Mouse (Mus musculus) forebrain, embryonic 11.5 days (tissue): ENCODE measurements around the gene Alkbh7. TPM values are rescaled to one million over a fixed set of nuclear protein-coding genes. Genes with fewer than 3 reads are reported as not detected.

ENCODE experiments used
- ATAC-seq: fragments of 200-750 bp; cut with Nextera tagmentation; replicated peaks from 2 replicates; pipeline ENCODE4 v1.8.0; 2017; ENCODE audit warnings: moderate TSS enrichment; ENCODE audit not compliant: low FRiP score
- DNase-seq: peaks from one replicate; pipeline ENCODE4 v3.0.0-alpha.2; 2017; ENCODE audit warnings: low spot score
- H3K27ac ChIP-seq: fragments of 300-500 bp; sonication (generic); 2 replicates; pipeline ENCODE4 v1.5.1; 2014; ENCODE audit warnings: low read depth, low read length
- H3K27me3 ChIP-seq: fragments of 300-500 bp; sonication (generic); 2 replicates; pipeline ENCODE4 v1.6.1; 2014; ENCODE audit warnings: mild to moderate bottlenecking, low read length, mixed read lengths; ENCODE audit not compliant: control insufficient read depth, insufficient read depth
- H3K36me3 ChIP-seq: fragments of 300-500 bp; sonication (generic); 2 replicates; pipeline ENCODE4 v1.6.1; 2014; ENCODE audit warnings: mild to moderate bottlenecking, low read length, moderate library complexity, mixed read lengths; ENCODE audit not compliant: control insufficient read depth, insufficient read depth
- H3K4me1 ChIP-seq: fragments of 300-500 bp; sonication (generic); replicated peaks from 2 replicates; pipeline ENCODE4 v1.6.1; 2014; ENCODE audit warnings: low read length, mixed read lengths; ENCODE audit not compliant: control insufficient read depth, insufficient read depth
- H3K4me2 ChIP-seq: fragments of 300-500 bp; sonication (generic); 2 replicates; pipeline ENCODE4 v1.6.1; 2014; ENCODE audit warnings: low read depth, mild to moderate bottlenecking, low read length, moderate library complexity, mixed read lengths; ENCODE audit not compliant: severe bottlenecking
- H3K4me3 ChIP-seq: fragments of 300-500 bp; sonication (generic); 2 replicates; pipeline ENCODE4 v1.5.1; 2014; ENCODE audit warnings: low read depth, low read length
- H3K9ac ChIP-seq: fragments of 300-500 bp; sonication (generic); 2 replicates; pipeline ENCODE4 v1.6.1; 2014; ENCODE audit warnings: low read length
- H3K9me3 ChIP-seq: fragments of 300-500 bp; sonication (generic); 2 replicates; pipeline ENCODE4 v1.6.1; 2016; ENCODE audit warnings: low read length, mixed read lengths; ENCODE audit not compliant: control insufficient read depth
- WGBS: fragments of 180-500 bp; shearing (Covaris S2); extraction: QIAGEN DNeasy Blood & Tissue Kit; methylation state at CpG from one replicate; pipeline ENCODE4 v1.1.7; 2014; 5-methylcytosine and 5-hydroxymethylcytosine counted together
- polyA plus RNA-seq: library from polyadenylated mRNA; unstranded; fragments of >200 nt; fragmentation: Nextera tagmentation; extraction: Ambion mirVana; gene quantifications from 2 replicates; pipeline ENCODE4 v1.2.1, GENCODE M21; 2014

The Alkbh7 gene
- polyA plus RNA-seq, 1 experiment from 2014 or later = 29.3 TPM

GRCm38 (mm10) chr17:56963646-56964045 lies 33.5 kb upstream of the Alkbh7 start:
- ATAC-seq (no peak), DNase-seq (no peak)
- Histone ChIP-seq H3K27me3 (no peaks in the 10 kb centered on the region), H3K4me1 (no peaks in the 10 kb centered on the region), H3K9ac (no peak overlapping the region), H3K27ac (no peak overlapping the region), H3K4me3 (no peak overlapping the region), H3K36me3 (no peaks in the 10 kb centered on the region), H3K9me3 (no peaks in the 10 kb centered on the region), H3K4me2 (no peak overlapping the region)
- WGBS = 80% methylated on average over 6 of the region's 6 CpGs

GRCm38 (mm10) chr17:56969321-56969720 lies 27.8 kb upstream of the Alkbh7 start:
- Histone ChIP-seq H3K36me3 (no peaks in the 10 kb centered on the region), H3K4me1 (no peaks in the 10 kb centered on the region), H3K4me3 (no peak overlapping the region), H3K9ac (no peak overlapping the region), H3K4me2 (no peak overlapping the region), H3K9me3 (no peaks in the 10 kb centered on the region), H3K27ac (no peak overlapping the region), H3K27me3 (no peaks in the 10 kb centered on the region)
- no peak for ATAC-seq
- no peak for DNase-seq
- 74% methylated on average over 3 of the region's 3 CpGs for WGBS

- WGBS = 71% methylated on average over 5 of the region's 5 CpGs
- Histone ChIP-seq H3K27ac (no peak overlapping the region), H3K4me3 (no peak overlapping the region)
Measured at GRCm38 (mm10) chr17:56970081-56970480, 27.1 kb upstream of the Alkbh7 start.

GRCm38 (mm10) chr17:56973956-56974707 lies 23.0 kb upstream of the Alkbh7 start:
- no peak overlapping the region for H3K4me2 ChIP-seq
- no peak overlapping the region for H3K4me3 ChIP-seq
- no peaks in the 10 kb centered on the region for H3K4me1 ChIP-seq
- no peak overlapping the region for H3K9ac ChIP-seq
- DNase-seq (peak; percentile 41), ATAC-seq (no peak)
- H3K9me3 ChIP-seq = no peaks in the 10 kb centered on the region
- no peaks in the 10 kb centered on the region for H3K36me3 ChIP-seq
- no peak overlapping the region for H3K27ac ChIP-seq
- no peaks in the 10 kb centered on the region for H3K27me3 ChIP-seq
- 66% methylated on average over 13 of the region's 14 CpGs for WGBS

More at GRCm38 (mm10) chr17:56970081-56970480, 27.1 kb upstream of the Alkbh7 start:
- no peaks in the 10 kb centered on the region for H3K27me3 ChIP-seq
- no peaks in the 10 kb centered on the region for H3K9me3 ChIP-seq
- no peak overlapping the region for H3K9ac ChIP-seq
- no peaks in the 10 kb centered on the region for H3K36me3 ChIP-seq
- no peak for ATAC-seq
- peak; percentile 15 for DNase-seq
- H3K4me2 ChIP-seq = no peak overlapping the region
- H3K4me1 ChIP-seq = no peaks in the 10 kb centered on the region

GRCm38 (mm10) chr17:56974708-56975240 lies 22.4 kb upstream of the Alkbh7 start:
- Histone ChIP-seq H3K4me2 (no peak overlapping the region), H3K27ac (no peak overlapping the region), H3K36me3 (no peaks in the 10 kb centered on the region), H3K9me3 (no peaks in the 10 kb centered on the region), H3K9ac (no peak overlapping the region), H3K4me3 (no peak overlapping the region), H3K27me3 (no peaks in the 10 kb centered on the region), H3K4me1 (no peaks in the 10 kb centered on the region)
- ATAC-seq (no peak), DNase-seq (peak; percentile 38)
- 75% methylated on average over 5 of the region's 5 CpGs for WGBS

GRCm38 (mm10) chr17:56975391-56975790 lies 21.7 kb upstream of the Alkbh7 start:
- WGBS = 77% methylated on average over 3 of the region's 3 CpGs
- H3K4me2 ChIP-seq = no peak overlapping the region
- no peak overlapping the region for H3K4me3 ChIP-seq
- ATAC-seq (no peak), DNase-seq (peak; percentile 40)
- H3K27me3 ChIP-seq = no peaks in the 10 kb centered on the region
- H3K9ac ChIP-seq = no peak overlapping the region
- H3K36me3 ChIP-seq = no peaks in the 10 kb centered on the region
- no peaks in the 10 kb centered on the region for H3K4me1 ChIP-seq
- H3K9me3 ChIP-seq = no peaks in the 10 kb centered on the region
- no peak overlapping the region for H3K27ac ChIP-seq

GRCm38 (mm10) chr17:56976531-56977390 lies 20.4 kb upstream of the Alkbh7 start:
- DNase-seq (peak; percentile 39), ATAC-seq (no peak)
- Histone ChIP-seq H3K4me2 (no peak overlapping the region), H3K27me3 (no peaks in the 10 kb centered on the region), H3K36me3 (no peaks in the 10 kb centered on the region), H3K9ac (no peak overlapping the region), H3K27ac (no peak overlapping the region), H3K9me3 (no peaks in the 10 kb centered on the region), H3K4me3 (no peak overlapping the region), H3K4me1 (no peaks in the 10 kb centered on the region)
- WGBS = 80% methylated on average over 8 of the region's 8 CpGs

- H3K4me1 ChIP-seq = no peaks in the 10 kb centered on the region
- ATAC-seq (no peak), DNase-seq (no peak)
- WGBS = 40% methylated on average over 7 of the region's 8 CpGs
- H3K27ac ChIP-seq = no peak overlapping the region
- H3K4me2 ChIP-seq = no peak overlapping the region
- H3K9ac ChIP-seq = no peak overlapping the region
- no peaks in the 10 kb centered on the region for H3K36me3 ChIP-seq
- no peaks in the 10 kb centered on the region for H3K9me3 ChIP-seq
- no peak overlapping the region for H3K4me3 ChIP-seq
- no peaks in the 10 kb centered on the region for H3K27me3 ChIP-seq
Measured at GRCm38 (mm10) chr17:56979524-56979923, 17.6 kb upstream of the Alkbh7 start.
